Mouse (Mus musculus) kidney, adult 2 months (tissue): ENCODE measurements around the gene Alox8. TPM values are rescaled to one million over a fixed set of nuclear protein-coding genes. Genes with fewer than 3 reads are reported as not detected.
A peak's percentile ranks its signal among the peaks of the same experiment; 100 is the strongest.

ENCODE experiments used
- DNase-seq: peaks from one replicate; pipeline ENCODE4 v3.0.0; 2021
- H3K27ac ChIP-seq: fragments of 200-500 bp; 2 replicates; pipeline ENCODE4 v1.5.1; 2012; ENCODE audit warnings: low read depth, low read length, control low read depth, inconsistent platforms; ENCODE audit not compliant: insufficient read depth
- H3K27me3 ChIP-seq: fragments of 200-500 bp; replicated peaks from 2 replicates; pipeline ENCODE4 v1.6.1; 2012; ENCODE audit warnings: mild to moderate bottlenecking, moderate library complexity, low read length, inconsistent platforms; ENCODE audit not compliant: control insufficient read depth, insufficient read depth
- H3K36me3 ChIP-seq: fragments of 200-500 bp; 2 replicates; pipeline ENCODE4 v1.6.1; 2012; ENCODE audit warnings: mild to moderate bottlenecking, moderate library complexity, low read length, inconsistent platforms; ENCODE audit not compliant: control insufficient read depth, insufficient read depth
- H3K4me1 ChIP-seq: fragments of 200-500 bp; 2 replicates; pipeline ENCODE4 v1.6.1; 2011; ENCODE audit warnings: low read length; ENCODE audit not compliant: control insufficient read depth, insufficient read depth
- H3K4me3 ChIP-seq: fragments of 200-500 bp; 2 replicates; pipeline ENCODE4 v1.5.1; 2011; ENCODE audit warnings: mild to moderate bottlenecking, low read depth, low read length, control low read depth; ENCODE audit not compliant: insufficient read depth
- CTCF ChIP-seq: fragments of 200-500 bp; conservative IDR thresholded peaks from 2 replicates; pipeline ENCODE4 v1.5.1; 2011; ENCODE audit warnings: low read depth, mild to moderate bottlenecking, control low read depth, low read length, moderate library complexity, mixed read lengths; ENCODE audit not compliant: insufficient read depth, insufficient read length
- POLR2A ChIP-seq: fragments of 200-500 bp; IDR thresholded peaks from one replicate; pipeline ENCODE4 v1.6.1; 2011; ENCODE audit warnings: low read depth, low read length, control low read depth
- WGBS: fragments of 180-500 bp; shearing (Covaris S2); methylation state at CpG from one replicate; pipeline ENCODE4 v1.1.7; 2018; 5-methylcytosine and 5-hydroxymethylcytosine counted together
- polyA plus RNA-seq: library from polyadenylated mRNA; depleted of rRNA; stranded (reverse); fragments of >200 nt; gene quantifications from 2 replicates; pipeline ENCODE4 v1.2.3, GENCODE M21; 2012

Gene Alox8
- polyA plus RNA-seq, 1 experiment = 0.08 TPM

DNA sequence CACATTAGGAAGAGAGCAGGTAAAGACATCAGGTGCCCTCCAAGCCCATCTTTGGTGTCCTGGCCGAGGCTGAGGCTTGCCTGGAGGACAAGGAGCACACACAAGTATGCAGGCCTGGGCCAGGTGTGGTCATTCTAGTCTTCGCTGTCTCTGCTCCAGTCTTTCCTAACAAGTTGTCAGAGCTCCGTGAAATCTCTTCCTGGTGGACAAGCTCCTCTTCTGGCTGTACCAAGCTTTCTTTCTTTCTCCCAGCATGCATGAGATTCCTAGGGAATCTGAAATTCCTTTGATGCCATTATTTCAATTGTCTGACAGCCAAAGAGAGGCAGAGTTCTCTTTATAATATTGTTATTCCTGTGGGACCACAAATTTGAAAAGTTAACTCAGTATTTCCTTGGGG lies 18.1 kb downstream of the Alox8 start:
- DNase-seq = no peak
- no peak overlapping the region for H3K4me3 ChIP-seq
- H3K36me3 ChIP-seq = no peaks in the 10 kb centered on the region
- TF ChIP-seq CTCF (no peak), POLR2A (no peak)
- H3K4me1 ChIP-seq = no peaks in the 10 kb centered on the region
- 69% methylated on average over 3 of the region's 3 CpGs for WGBS
- H3K27ac ChIP-seq = no peak overlapping the region
- no peaks in the 10 kb centered on the region for H3K27me3 ChIP-seq

- H3K4me3 ChIP-seq = no peak overlapping the region
- H3K27ac ChIP-seq = no peak overlapping the region
- TF ChIP-seq CTCF (no peak), POLR2A (no peak)
- no peak for DNase-seq
- no peaks in the 10 kb centered on the region for H3K27me3 ChIP-seq
- H3K36me3 ChIP-seq = no peaks in the 10 kb centered on the region
- no peaks in the 10 kb centered on the region for H3K4me1 ChIP-seq
- WGBS = 87% methylated on average over 3 of the region's 3 CpGs
Measured at GRCm38 (mm10) chr11:69178525-69178924, 19.1 kb downstream of the Alox8 start.

DNA sequence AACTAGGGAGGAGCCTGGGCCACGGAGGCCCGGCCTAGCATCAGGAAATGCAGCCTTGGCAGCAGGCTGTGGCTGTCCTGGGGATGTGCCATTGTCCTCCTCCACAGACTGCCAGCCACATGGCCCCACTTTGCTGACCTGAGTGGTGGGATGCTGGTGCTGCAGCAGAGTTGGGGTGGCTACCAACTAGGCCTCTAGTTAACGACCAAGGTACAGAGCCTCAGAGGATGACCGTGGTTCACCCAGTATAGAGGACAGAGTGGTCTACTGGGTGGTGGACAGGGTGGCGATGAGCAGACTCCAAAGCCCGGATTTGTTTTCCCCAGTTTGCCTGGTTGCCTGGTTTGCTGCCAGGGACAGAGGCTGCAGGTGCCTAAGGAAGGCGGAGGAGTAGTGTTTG lies 22.9 kb downstream of the Alox8 start:
- no peak for DNase-seq
- Histone ChIP-seq H3K36me3 (no peaks in the 10 kb centered on the region), H3K27ac (no peak overlapping the region), H3K4me1 (no peaks in the 10 kb centered on the region), H3K4me3 (no peak overlapping the region), H3K27me3 (no peaks in the 10 kb centered on the region)
- 73% methylated on average over 7 of the region's 7 CpGs for WGBS
- TF ChIP-seq POLR2A = no peak
- TF ChIP-seq CTCF = no peak

- no peak overlapping the region for H3K4me3 ChIP-seq
- DNase-seq = no peak
Measured at GRCm38 (mm10) chr11:69172606-69173005, 25.0 kb downstream of the Alox8 start.

DNA sequence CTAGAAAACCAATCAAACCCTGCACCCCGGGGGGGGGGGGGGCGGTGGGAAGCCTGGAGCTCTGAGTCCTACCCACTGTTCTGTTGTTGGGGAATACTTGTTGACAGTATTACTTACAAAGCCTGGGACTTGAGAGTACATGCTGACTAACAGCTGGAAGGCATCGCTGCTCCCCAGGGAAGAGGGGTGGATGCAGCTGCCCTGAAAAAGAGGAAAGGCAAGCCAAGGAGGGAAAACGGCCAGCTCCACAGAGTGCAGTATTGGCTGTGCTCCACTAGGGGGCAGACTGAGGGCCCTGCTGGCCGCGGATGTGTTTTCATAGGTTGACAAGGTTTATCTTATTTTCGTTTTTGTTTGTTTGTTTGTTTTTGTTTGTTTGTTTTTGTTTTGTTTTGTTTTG lies 26.0 kb downstream of the Alox8 start:
- Histone ChIP-seq H3K36me3 (no peaks in the 10 kb centered on the region), H3K4me1 (no peaks in the 10 kb centered on the region), H3K4me3 (no peak overlapping the region), H3K27ac (no peak overlapping the region), H3K27me3 (no peaks in the 10 kb centered on the region)
- TF ChIP-seq CTCF (peak; percentile 79), POLR2A (no peak)
- whole genome bisulfite sequencing = 31% methylated on average over 7 of the region's 7 CpGs
- peak; percentile 66 for DNase-seq

More at GRCm38 (mm10) chr11:69172606-69173005, 25.0 kb downstream of the Alox8 start:
- TF ChIP-seq CTCF = no peak
- TF ChIP-seq POLR2A = no peak
- no peaks in the 10 kb centered on the region for H3K36me3 ChIP-seq
- H3K27ac ChIP-seq = no peak overlapping the region
- H3K4me1 ChIP-seq = no peaks in the 10 kb centered on the region
- 98% methylated on average over 2 of the region's 2 CpGs for WGBS
- no peaks in the 10 kb centered on the region for H3K27me3 ChIP-seq

DNA sequence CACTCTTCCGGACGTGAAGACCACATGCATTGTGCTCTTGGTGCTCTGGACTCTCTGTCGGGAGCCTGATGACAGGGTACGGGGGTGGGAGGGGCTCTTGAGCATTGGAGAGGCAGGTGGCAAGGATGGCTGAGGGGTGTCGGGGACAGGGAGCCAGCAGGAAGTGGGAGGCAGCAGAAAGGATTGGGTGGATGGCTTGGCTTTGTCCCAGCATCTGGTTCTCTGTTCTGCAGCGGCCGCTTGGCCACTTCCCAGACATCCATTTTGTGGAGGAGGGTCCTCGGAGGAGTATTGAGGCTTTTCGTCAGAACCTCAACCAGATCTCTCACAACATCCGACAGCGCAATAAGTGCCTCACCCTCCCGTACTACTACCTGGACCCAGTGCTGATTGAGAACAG lies 28.3 kb downstream of the Alox8 start:
- H3K4me3 ChIP-seq = no peak overlapping the region
- DNase-seq = no peak
- no peak for TF ChIP-seq CTCF
- no peaks in the 10 kb centered on the region for H3K4me1 ChIP-seq
- no peaks in the 10 kb centered on the region for H3K27me3 ChIP-seq
- H3K27ac ChIP-seq = no peak overlapping the region
- WGBS = 79% methylated on average over 12 of the region's 12 CpGs
- no peaks in the 10 kb centered on the region for H3K36me3 ChIP-seq

GRCm38 (mm10) chr11:69156800-69157199 lies 40.8 kb downstream of the Alox8 start, which contains the start of gene Alox12b:
TSS of gene Alox12b (plus strand) at chr11:69156989.
- H3K27ac ChIP-seq = no peak within 1 kb of the TSS
- TF ChIP-seq POLR2A (no peak), CTCF (no peak)
- DNase-seq = no peak
- H3K36me3 ChIP-seq = no peaks in the 10 kb centered on the region
- H3K27me3 ChIP-seq = no peaks in the 10 kb centered on the region
- H3K4me3 ChIP-seq = no peak within 1 kb of the TSS
- WGBS = 5% methylated on average over 18 of the region's 18 CpGs
- no peaks in the 10 kb centered on the region for H3K4me1 ChIP-seq

DNA sequence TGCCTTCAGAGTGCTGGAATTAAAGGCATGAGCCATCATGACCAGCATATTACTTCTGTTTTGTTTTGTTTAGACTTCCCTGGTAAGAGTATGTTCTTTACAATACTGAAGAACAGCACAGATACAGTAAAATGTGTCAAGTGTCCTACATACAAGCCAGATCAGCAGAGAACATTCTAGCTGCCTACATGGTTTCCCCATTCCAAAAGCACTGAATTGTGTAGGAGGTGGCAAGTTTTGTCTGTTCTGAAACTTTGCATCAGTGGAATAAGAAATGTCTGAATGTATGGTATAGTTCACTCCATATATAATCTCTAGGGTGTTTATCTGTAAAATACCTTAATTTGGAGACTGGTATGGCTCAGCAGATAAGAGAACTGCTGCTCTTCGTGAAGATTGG lies 42.3 kb downstream of the Alox8 start:
- no peak overlapping the region for H3K27ac ChIP-seq
- DNase-seq = no peak
- H3K4me1 ChIP-seq = no peaks in the 10 kb centered on the region
- H3K36me3 ChIP-seq = no peaks in the 10 kb centered on the region
- no peak for TF ChIP-seq CTCF
- TF ChIP-seq POLR2A = no peak
- no peaks in the 10 kb centered on the region for H3K27me3 ChIP-seq
- WGBS = 68% methylated on average over 1 of the region's 1 CpGs
- H3K4me3 ChIP-seq = no peak overlapping the region
